Mouse (Mus musculus) MN1 (cell line): Measurements from ENCODE around the gene Efna2.
"Not testable (repeated sequence)": the region's sequence is repeated elsewhere in the genome, so short reads cannot be mapped to it uniquely, and the experiment has no call there.

Experiments used
- DNase-seq: peaks from one replicate; pipeline ENCODE4 v3.0.0-alpha.2; 2016; ENCODE audit warnings: low spot score

Gene Efna2

DNA sequence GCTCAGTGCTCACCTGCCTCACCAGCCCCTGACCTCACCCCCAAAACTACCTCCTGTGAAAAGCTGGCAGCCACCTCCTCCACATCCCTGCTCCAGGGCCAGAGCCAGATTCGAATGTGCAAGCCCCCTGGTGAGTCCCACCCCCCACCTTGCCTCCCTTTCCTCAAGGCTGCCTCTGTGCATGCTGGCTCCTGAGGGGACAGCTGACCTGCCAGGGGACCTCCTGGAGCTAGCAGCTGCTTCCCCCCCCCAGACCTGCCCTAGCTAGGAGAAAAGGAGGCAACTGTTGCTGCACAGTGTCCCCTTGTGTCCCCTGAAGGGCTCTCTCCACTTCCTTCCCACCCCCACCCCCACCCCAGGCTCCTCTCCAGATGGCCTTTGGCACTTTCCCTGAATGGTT is 24.0 kb upstream of the Efna2 start:
- DNase-seq: no peak

DNA sequence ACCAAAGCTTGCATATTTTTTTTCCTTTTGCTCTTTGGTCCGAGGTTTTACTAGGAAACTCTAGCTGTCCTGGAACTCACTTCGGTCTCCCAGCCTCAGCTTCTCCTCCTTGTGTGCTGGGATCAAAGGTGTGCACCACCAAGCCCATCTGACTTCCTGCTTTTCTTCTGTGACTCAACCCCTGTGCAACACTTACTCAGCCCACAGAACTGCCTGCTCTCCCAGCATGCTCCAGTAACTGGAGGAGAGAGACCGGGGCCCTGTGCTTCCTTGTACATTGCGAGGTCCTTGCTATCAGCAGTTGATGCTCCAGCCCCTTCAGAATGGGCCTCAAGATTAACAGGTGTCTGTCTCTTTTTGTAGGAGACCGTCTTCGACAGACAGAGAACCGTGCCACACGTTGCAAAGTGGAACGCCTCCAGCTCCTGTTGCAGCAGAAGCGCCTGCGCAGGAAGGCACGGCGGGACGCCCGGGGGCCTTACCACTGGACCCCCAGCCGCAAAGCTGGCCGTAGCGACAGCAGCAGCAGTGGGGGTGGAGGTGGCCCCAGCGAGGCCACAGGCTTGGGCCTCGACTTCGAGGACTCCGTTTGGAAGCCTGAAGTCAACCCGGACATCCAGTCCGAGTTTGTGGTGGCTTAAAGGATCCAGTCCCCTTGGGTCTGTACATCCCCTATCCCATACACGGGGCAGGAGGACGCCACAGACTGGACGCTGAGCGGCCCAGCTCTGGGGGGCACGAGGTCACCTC is 23.1 kb upstream of the Efna2 start:
- DNase-seq: peak; percentile 52

- peak; percentile 68 for DNase-seq
Observed at GRCm38 (mm10) chr10:80156752-80157053, 22.6 kb upstream of the Efna2 start.

GRCm38 (mm10) chr10:80157141-80157929 is 21.9 kb upstream of the Efna2 start:
- no peak for DNase-seq

- peak; percentile 67 for DNase-seq
Observed at GRCm38 (mm10) chr10:80158307-80158986, 20.8 kb upstream of the Efna2 start.

DNA sequence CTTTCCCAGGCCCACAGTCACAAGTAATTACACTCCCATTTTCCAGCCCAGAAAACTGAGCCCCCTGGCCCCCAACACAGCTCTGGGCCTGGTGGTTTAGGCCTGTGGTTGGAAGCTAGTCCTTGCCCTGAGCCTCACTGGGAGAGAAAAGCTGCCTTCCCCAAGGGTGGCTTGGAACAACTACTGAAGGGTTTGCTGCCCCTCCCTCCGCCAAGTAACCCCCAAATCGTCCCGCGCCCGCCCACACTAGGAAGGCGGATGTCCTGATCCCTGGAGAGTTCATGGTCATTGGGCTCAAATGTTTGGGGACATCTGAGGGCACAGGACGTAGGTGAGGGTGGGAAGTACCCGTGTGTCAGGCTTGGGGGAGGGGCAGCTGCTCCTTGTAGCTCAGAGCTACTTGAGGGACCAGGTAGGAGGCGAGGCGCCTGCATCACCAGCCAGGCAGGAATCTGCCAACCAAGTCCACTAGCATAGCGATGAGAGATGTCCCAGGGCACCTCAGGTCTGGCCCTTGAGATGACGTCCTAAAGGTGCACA is 20.2 kb upstream of the Efna2 start:
- peak; percentile 49 for DNase-seq

DNA sequence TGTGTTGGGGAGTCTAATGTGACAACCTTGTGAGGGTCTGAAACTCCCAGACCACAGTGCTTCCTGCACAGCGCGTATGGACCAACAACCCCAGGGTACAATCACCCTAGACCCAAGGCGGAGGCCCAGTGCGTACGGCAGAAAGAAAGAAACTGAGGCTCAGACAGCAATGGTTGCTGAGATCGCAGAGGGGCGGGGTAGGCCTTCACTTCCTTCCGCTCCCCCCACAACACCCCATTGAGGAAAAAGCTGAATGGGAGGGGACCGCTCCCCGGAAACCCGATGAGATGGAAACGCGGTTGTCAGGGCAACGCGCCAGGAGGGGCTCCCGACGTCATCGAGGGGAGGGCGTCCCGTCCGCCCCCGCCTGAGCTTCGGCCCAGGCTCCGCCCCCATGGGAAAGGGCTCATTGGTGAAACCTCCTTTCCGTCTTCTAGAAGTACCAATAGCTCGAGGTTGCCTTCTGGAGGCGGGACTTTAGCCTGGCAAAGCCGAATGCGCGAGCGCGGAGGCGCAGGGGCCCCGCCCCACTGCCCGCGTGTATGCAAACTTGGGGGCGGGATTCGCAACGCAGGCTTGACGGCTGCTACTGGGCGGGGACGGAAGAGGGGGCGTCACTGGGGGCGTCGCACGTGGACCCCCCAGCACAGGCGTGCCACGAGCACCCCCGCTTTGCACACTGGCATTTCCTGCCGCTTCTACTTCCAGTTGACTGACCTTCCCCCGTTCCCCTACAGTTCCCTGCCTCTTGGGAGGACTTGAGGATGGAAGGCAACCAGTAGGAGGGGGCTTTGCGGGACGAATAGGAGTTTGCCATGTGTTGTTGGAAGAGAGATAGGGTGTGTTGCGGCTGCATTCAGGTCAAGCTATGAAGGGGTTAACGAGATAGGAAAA is 19.5 kb upstream of the Efna2 start:
- peak; percentile 100 for DNase-seq

DNA sequence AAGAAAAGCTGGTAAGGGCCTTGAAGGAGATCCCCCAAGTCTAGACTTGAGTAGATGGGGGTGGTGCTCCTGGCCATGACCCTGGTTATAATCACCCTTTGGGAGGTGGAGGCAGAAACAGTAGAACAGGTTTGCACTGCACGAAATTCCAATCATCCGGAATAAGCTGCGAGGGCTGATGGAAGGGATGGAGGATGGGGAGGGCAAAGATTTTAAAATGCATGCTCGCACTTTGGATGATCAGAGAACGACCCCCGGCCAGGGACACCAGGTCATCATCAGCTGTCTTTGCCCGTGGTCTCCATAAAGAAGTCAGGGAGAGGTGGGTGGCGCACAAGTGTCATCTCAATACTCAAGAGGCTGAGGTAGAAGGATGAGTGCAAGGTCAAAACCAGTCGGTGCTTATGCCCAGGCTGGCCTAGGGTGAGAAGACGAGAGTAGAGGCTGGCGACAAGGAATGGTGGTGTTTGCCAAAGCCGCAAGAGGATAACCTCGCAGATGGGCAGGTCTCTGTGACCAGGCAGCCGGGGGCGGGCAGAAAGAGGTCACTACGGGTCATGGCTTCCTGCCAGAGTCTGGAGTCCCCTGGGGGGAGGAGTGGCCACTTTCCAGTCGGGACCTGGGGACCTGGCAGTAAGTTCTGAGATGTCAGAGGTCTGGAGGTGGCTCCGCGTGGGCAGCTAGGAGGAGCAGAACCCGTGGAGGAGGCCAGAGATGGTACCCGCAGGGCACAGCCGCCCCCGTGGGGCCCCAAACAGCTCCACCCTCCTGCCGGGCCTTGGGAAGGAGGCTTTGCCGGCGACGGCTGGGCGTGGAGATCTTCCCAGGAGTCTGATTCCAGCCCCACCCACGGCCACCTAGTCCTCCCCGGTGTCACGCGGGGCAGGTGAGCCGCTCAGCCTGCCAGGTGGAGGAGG is 18.6 kb upstream of the Efna2 start:
- peak; percentile 96 for DNase-seq

- DNase-seq: peak; percentile 68
Observed at GRCm38 (mm10) chr10:80161522-80162242, 17.6 kb upstream of the Efna2 start.

DNA sequence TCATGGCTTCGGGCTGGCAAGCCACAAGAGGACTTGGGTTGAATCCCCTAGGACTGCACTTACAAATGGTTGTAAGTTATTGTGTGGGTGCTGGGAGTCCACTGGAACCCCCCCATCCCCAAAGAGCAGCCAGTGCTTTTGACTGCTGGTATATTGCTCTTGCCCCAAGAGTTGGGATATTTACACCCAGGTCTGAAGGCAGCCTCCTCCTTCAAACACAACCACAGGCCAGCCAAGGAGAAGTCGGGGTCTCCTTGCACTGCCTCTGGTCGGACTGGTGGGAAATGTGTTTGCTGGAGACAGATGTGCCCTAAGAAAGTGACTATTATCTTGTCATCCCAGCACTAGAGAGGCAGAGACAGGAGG is 17.1 kb upstream of the Efna2 start:
- DNase-seq: no peak

- DNase-seq: peak; percentile 15
Observed at GRCm38 (mm10) chr10:80162716-80163299, 16.5 kb upstream of the Efna2 start.

DNA sequence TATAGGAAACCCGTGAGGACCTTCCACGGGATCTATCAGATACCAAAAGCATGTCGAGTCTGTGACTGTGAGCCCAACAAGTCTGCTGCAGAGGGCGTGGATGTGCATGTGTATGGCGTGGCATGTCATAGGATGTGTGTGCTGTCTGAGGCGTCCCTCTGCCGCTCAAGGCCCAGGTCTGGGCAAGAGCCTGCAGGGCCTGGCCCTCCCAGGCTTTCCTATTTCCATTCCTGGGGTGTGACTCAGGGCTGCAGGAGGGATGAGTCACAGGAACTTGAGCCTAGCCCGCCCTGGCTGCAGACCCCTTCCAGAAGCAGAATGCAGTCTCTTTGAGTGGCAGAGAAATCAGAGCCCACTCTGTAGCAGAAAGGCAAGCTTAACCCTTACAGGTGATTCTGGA is 15.6 kb upstream of the Efna2 start:
- DNase-seq: peak; percentile 93

GRCm38 (mm10) chr10:80164161-80164997 is 14.9 kb upstream of the Efna2 start:
- peak; percentile 74 for DNase-seq

- peak; percentile 99 for DNase-seq
Observed at GRCm38 (mm10) chr10:80164998-80165344, 14.3 kb upstream of the Efna2 start.

DNA sequence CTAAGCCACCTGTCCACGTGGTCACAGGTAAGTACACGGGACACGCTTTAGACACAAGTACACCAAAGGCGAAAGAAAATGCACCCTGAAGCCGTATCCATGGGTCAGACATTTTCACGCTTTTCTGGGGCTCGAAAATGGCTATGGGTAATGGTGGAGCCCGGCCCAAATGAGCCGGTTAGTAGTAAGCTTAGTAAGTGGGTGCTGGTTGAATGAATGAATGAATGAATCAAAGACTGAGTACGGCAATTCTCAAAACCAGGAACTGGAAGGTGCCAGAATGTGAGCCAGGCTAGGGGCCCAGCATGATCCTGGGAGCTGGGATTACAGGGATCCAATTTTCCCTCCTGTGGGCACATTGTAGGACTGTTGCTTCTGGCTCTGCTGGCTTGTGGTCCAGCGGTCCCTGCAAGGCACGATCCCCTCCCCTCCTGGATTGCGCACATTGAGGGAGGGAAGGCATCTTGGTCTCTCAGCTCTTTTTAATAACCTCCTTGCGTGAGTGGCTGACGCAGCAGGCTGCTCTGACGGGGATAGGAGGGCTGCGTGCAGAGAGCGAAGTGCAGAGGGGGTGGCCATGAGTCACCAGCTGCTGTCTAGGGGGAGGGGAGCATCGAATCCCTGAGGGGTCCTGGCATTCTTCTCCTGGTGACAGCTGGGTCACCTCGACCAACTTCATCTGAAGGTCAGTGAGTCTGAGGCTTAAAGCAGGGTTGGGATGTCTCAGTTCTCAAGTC is 13.7 kb upstream of the Efna2 start, which contains the start of gene Cirbp:
Gene Cirbp (plus strand): TSS at position 594 of the 737 bp plus-strand sequence.
- peak; percentile 79 for DNase-seq

DNA sequence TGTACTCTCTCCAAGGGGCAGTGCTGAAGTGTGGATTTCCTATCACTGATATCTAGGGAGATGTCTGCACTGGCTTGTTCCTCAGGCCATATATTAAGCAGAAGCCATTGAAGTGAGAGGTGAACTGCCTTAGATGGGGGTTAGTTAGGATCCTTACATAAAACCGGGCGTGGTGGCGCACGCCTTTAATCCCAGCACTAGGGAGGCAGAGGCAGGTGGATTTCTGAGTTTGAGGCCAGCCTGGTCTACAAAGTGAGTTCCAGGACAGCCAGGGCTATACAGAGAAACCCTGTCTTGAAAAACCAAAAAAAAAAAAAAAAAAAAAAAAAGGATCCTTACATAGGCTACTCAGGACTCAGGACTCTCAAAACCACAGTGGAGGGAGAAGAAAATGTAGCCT is 13.1 kb upstream of the Efna2 start:
- not testable (repeated sequence) for DNase-seq

DNA sequence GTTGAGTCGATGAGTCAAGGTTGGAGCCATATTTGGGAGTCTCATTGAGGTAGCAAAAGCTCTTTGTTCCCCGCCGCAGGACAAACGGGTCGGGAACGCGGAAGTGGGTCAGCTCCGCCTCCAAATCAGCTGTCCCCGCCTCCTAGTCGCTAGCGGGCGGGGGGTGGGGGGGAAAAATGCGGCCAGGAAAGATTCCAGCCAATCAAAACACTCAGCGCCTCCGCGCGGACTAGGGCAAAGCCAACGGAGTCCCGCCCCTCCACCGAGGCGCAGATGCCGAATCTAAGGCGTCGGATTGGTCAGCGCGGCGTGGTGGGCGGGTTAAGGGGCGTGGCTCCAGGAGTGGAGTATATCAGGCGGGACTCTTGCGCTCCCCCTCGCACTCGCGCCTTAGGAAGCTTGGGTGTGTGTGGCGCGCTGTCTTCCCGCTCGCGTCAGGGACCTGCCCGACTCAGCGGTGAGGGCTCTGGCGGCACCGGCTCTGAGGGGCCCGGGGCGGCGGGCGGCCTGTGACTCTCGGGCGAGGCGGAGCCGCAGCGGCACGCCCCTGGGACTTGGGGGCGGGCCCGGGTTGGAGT is 11.7 kb upstream of the Efna2 start:
- DNase-seq: peak; percentile 98
